Mouse (Mus musculus) cerebellum, adult 11-12 months (tissue): ENCODE results near the gene Fkbp1a.
A peak's percentile ranks its signal among the peaks of the same experiment; 100 is the strongest.

Source experiments
- DNase-seq: peaks from one replicate; pipeline ENCODE4 v3.0.0; 2022

The Fkbp1a gene

GRCm38 (mm10) chr2:151542323-151543062 is at the start of gene Fkbp1a:
Fkbp1a (plus strand) TSS chr2:151542483.
- DNase-seq = peak; percentile 98

DNA sequence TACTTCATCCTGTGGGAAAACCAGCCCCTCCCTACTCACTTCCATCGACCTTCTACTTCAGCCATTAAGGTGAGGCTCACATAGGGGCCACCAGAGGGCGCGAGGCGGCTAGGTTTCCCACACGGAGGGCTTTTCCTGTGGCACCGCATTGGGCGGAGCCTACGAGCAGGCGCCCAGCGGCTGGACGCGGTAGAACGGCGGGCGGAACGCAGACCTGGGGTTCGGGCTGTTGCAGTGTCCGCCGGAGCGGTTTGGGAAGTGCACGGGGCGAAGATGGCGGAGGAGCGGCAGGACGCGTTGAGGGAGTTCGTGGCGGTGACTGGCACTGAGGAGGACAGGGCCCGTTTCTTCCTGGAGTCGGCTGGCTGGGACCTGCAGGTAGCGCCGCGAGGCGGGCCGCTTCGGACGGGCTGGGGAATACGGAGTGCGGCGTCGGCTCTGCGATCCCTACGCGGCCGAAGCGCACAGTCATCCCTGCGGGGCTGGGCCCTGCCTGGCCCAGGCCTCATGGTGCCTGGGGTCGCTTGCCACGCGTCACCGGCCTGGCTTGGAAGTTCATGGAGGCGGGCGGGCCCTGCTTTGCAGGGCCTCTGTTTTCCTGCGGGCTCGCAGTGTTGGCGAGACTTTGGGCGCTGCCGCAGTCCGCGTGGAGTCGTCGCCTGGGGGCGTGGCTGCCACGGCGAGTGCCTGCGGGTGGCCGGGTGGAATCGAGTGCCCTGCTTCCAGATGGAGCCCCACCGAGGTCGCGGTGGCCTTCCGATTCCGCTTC is 48.1 kb upstream of the Fkbp1a start, which contains the start of gene Nsfl1c:
Gene Nsfl1c (plus strand): TSS at position 148 of the 769 bp plus-strand sequence.
- DNase-seq = peak; percentile 93

- DNase-seq = no peak
Measured at GRCm38 (mm10) chr2:151498358-151498757, 43.9 kb upstream of the Fkbp1a start.

DNA sequence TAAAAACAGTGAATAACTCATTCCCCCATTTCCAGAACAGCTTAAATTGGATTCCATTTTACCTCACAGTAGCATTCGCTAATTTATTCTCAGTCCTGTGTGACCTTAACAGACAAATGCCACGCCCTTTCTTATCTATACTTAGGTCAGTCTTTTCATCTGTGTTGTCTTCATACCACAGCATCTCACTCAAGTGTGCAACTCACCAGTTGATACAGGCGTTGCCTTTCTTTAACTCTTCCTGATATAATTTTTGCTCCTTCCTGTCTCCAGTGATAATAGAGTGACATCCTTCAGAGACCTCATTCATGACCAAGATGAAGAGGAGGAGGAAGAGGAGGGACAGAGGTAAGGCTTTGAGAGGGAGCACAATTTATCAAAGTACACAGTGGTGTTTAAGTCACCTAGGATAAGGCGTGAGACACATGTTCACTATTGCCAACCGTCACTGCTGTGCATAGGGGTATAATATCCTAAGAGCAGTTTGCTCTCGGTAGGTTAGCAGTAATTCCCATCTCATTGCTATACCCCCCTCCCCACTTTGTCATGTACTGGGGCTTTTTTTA is 41.8 kb upstream of the Fkbp1a start:
- DNase-seq = no peak

DNA sequence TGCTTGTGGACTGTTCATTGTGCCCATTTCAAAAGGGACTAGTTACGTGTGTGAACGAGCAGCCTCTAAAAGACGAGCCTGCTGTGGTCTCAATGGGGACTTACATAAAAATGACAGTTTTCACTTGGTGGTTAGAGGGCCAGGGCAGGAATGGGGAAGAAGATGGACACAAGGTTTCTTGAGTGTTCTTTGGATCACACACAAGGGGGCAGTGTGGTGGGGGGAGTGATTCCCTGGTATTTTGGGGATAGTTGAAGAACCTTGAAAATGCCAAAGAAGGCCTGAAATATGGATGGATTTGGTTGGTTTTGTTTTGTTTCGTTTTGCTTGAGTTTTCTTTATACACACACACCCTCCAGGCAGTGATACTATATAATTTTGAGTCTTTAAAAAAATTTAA is 38.1 kb upstream of the Fkbp1a start:
- no peak for DNase-seq

DNA sequence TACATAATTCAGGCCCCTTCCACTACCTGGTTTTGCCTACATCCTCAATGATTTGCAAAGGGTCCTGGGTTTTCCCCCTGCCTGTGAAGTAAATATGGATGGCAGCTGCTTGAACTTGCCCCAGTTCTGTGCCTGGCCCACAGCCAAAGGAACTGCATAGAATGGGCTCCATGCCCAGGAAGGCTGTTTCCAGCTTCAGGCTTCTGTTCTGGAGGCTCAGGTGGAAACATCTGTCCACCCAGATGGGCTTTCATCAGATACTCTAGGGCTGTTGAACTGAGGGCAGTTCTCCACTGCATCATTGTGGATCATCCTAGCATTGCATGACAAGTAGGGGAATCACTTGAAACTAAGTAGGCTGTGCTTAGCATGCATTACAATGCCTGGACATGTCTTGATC is 30.1 kb upstream of the Fkbp1a start:
- DNase-seq = peak; percentile 21

DNA sequence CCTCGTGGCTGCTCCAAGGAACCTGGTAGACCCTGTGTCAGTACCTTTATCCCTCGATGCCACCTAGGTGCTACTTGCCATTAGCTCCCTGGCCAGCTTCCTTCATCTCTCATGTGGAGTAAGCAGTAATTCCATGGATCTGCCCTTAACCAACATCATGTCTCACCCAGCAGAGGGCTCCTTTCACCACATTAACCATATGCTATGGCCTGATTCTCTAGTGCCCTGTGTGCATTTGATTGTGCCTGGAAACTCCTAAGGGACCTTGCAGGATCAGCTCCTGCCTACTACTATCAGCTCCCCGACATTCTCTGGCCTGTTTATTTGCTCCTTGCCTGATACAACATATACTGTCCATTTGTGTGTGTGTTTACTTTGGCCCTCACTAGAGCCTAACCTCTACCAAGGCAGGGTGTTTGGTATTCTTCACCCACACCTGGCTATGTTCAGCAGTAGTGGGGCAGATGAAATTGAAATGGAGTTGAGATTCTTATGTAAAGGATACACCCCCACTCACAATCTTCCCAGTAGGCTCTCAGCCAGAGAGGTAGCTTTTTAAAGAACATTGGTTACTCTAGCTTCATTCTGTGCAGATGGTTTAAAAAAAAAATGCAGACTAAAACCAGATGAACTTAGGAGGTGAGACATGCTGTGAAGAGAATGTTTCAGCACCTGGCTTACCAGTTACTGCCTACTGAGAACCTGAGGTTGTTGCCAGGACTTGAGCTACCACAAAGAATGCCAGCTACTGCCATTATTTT is 28.6 kb upstream of the Fkbp1a start:
- no peak for DNase-seq

DNA sequence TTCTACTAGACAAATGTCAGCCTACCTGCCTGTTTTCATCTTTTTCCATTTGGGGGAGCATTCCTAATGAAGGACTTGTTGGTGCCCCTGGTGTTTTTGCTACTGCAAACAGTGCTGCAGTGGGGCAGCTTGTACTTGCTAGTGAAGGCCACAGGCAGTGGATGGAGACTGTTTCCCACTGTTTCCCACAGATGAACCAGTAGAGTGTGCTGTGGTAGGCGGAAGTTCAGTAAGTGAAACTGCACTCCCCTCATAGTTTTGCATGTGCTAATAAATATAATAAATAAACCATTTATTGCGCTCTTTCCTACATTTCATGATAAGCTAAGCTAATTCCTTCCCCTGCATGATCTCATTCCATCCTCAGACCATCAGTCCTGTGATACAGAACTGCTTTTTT is 23.3 kb upstream of the Fkbp1a start:
- no peak for DNase-seq

GRCm38 (mm10) chr2:151524324-151525041 is 17.8 kb upstream of the Fkbp1a start:
- DNase-seq = no peak

GRCm38 (mm10) chr2:151525520-151525919 is 16.8 kb upstream of the Fkbp1a start:
- DNase-seq = no peak

GRCm38 (mm10) chr2:151528066-151528465 is 14.2 kb upstream of the Fkbp1a start:
- DNase-seq = no peak

GRCm38 (mm10) chr2:151529169-151529568 is 13.1 kb upstream of the Fkbp1a start:
- DNase-seq = no peak

- no peak for DNase-seq
Measured at GRCm38 (mm10) chr2:151530378-151531230, 11.7 kb upstream of the Fkbp1a start.

- no peak for DNase-seq
Measured at GRCm38 (mm10) chr2:151533632-151534031, 8.7 kb upstream of the Fkbp1a start.

DNA sequence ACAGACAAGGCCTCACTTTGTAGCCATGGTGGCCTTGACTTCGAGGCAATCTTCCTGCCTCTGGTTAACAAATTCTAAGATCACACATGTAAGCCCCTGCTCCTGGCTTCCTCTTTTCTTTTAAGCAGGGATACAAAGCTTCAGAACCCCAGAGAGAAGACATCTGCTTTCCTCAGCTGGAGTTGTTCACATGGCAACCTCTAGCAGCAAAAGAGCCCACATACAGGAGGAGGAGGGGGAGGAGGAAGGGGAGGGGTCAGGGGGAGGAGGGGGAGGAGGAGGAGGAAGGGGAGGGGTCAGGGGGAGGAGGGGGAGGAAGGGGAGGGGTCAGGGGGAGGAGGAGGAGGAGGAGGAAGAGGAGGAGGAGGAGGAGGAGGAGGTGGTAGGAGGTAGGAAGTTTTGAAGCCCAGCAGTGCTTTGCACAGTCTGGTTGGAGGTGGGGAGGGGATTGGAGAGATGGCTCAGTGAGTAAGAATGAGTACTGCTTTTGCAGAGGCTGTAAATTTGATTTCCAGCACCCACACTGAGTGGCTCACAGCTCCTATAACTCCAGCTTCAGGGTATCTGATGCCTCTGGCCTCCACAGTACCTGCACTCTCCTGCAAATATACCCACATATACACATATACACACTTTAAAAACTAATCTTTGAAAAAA is 6.2 kb upstream of the Fkbp1a start:
- DNase-seq = no peak

DNA sequence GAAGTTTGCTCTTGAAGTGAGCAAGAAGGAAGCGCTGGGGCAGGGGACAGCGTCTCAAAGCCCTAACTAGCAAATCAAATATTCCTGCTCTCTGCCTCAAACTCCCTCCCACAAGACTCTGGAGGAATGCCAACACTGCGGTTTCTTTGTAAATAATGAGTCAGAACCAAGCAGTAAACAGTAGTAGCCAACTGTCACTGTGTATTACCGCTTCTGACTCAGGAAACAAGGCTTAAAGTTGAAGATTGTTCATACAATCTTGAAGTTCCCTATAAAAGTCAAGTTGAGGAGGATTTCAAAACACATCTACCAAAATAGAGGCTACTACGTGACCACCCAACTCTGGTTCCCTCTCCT is 5.7 kb upstream of the Fkbp1a start:
- DNase-seq = no peak

DNA sequence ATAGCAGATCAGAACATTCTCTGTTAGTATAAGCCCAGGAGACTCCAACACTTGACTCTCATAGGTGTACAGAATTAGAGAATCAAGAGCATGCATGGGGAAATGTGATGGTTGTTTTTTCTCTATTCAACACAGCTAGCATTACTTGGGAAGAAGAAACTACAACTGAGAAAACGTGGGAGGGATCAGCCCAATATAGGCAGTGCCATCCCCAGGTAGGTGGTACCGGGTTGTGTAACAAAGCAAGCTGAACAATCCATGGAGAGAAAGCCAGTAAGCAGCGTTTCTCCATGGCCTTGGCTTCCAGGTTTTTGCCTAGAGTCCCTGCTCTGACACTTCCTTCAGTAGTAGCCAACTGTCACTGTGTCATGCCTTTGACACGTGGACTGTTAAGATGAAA is 3.6 kb upstream of the Fkbp1a start:
- DNase-seq = no peak

GRCm38 (mm10) chr2:151543063-151543895 is 996 bp downstream of the Fkbp1a start:
- peak; percentile 46 for DNase-seq

GRCm38 (mm10) chr2:151544673-151545072 is 2.4 kb downstream of the Fkbp1a start:
- DNase-seq = no peak

GRCm38 (mm10) chr2:151546571-151546970 is 4.3 kb downstream of the Fkbp1a start:
- no peak for DNase-seq
